Mouse (Mus musculus): Measurements from ENCODE around the gene Aspg. TPM values are rescaled to one million over a fixed set of nuclear protein-coding genes. Genes with fewer than 3 reads are reported as not detected.

Gene Aspg
- polyA plus RNA-seq, 1 experiment, result 39.2 TPM

DNA sequence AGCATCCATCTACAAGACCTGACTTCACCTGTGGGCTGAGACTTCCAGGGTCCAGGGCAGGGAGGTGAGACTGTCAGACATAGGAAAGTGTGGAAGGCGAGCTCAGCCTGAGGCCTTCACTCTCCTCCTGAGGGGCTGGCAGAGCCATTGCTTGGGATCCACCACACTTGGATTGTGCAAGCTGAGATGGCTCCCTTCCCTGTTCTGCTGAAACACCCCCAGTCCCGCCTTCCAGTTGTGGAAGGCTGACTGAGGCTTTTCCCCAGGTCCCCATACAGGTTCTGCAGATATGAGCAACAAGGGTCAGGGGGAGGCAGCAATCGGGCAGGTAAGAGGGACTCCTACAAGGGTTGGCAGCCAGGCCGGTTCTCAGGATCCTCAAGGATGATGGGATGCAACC, 22.0 kb downstream of the Aspg start:
- Histone ChIP-seq H3K27ac (ENCODE audit: insufficient read depth, low read depth, low read length) (no peak overlapping the region), H3K4me3 (ENCODE audit: insufficient read depth, low read depth, low read length) (no peak overlapping the region), H3K36me3 (ENCODE audit: control insufficient read depth, insufficient read depth, low read length) (no peaks in the 10 kb centered on the region), H3K4me1 (ENCODE audit: control insufficient read depth, insufficient read depth, low read length) (peaks cover 7% of the 10 kb centered on the region; the same call in 1 of the 2 replicates), H3K27me3 (replicated peaks; ENCODE audit: control insufficient read depth, insufficient read depth, low read length) (no peaks in the 10 kb centered on the region)
- TF ChIP-seq CTCF (conservative IDR thresholded peaks at IDR 0.05; ENCODE audit: insufficient read depth, insufficient read length, low read depth, low read length) (no peak), POLR2A (IDR thresholded peaks at IDR 0.05; ENCODE audit: low read depth, low read length) (no peak)
- WGBS, result 95% methylated on average over 4 of the region's 4 CpGs
- DNase-seq, result no peak

DNA sequence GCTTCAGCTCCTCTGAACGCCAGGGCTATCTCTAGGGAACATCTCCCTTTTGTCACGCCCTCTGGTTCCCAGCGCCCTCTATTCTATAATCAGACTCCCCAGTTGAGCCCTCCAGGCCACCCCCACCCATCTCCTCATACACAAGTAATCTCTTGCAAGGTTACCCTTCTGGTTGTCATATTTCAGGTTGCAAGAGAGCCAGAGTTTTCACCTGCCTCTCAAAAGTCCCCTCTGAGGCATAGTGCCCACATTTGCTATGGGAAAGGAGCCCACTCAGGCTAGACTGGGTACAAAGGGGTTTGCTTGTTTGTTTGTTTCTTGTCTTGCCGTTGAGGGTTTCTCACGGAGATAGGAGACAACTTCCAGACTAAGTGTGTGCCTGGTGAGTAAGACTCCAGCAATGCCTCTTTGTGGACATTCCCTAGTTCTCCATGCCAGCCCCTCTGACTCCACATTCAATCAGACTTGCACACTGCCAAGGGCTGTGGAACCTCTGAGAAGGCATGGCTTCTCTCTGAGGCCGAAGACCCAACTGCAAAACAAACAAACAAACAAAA, 22.9 kb downstream of the Aspg start:
- TF ChIP-seq POLR2A (IDR thresholded peaks at IDR 0.05; ENCODE audit: low read depth, low read length) (no peak), CTCF (conservative IDR thresholded peaks at IDR 0.05; ENCODE audit: insufficient read depth, insufficient read length, low read depth, low read length) (no peak)
- Histone ChIP-seq H3K27me3 (replicated peaks; ENCODE audit: control insufficient read depth, insufficient read depth, low read length) (no peaks in the 10 kb centered on the region), H3K27ac (ENCODE audit: insufficient read depth, low read depth, low read length) (peak overlapping the region; percentile 89), H3K4me3 (ENCODE audit: insufficient read depth, low read depth, low read length) (no peak overlapping the region), H3K36me3 (ENCODE audit: control insufficient read depth, insufficient read depth, low read length) (no peaks in the 10 kb centered on the region), H3K4me1 (ENCODE audit: control insufficient read depth, insufficient read depth, low read length) (peaks cover 7% of the 10 kb centered on the region; the same call in 1 of the 2 replicates)
- 64% methylated on average over 6 of the region's 6 CpGs for WGBS
- no peak for DNase-seq

DNA sequence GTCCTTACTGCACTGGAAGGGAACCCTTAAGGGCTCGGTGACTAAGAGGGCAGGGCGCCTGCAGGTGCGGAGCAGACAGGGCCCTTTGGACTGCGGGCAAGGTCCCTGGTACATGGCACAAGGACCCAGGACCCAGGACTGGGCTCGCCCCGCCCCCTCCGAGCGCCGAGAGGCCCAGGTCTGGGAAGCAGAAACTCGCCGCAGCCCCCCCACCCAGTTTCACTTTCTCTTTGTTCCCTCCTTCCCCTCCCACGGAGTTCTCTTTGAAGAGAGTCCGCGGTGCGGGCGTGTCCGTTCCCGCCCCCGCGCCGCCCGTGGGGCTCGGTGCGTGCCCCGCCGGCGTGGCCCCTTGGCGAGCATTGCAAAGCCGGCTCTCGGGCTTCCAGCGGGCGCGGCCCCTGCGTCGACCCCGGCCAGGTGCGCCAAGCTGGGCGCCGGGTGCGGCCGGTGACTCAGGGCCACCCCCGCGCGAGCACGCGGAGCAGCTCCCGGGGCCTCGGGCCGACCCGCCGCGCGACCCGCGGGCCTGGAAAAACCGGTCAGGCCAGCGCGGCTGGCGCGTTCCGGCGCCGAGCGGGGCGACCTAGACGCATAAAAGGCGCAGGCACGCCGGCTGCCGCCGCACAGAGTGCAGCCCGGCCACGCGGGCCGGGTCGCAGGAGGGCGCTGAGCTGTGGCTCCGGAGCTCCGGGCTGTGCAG, 23.8 kb downstream of the Aspg start:
- TF ChIP-seq POLR2A (IDR thresholded peaks at IDR 0.05; ENCODE audit: low read depth, low read length) (no peak), CTCF (conservative IDR thresholded peaks at IDR 0.05; ENCODE audit: insufficient read depth, insufficient read length, low read depth, low read length) (no peak)
- Histone ChIP-seq H3K4me3 (ENCODE audit: insufficient read depth, low read depth, low read length) (peak overlapping the region; percentile 69), H3K36me3 (ENCODE audit: control insufficient read depth, insufficient read depth, low read length) (no peaks in the 10 kb centered on the region), H3K27ac (ENCODE audit: insufficient read depth, low read depth, low read length) (peak overlapping the region; percentile 89), H3K27me3 (replicated peaks; ENCODE audit: control insufficient read depth, insufficient read depth, low read length) (no peaks in the 10 kb centered on the region), H3K4me1 (ENCODE audit: control insufficient read depth, insufficient read depth, low read length) (peaks cover 7% of the 10 kb centered on the region; the same call in 1 of the 2 replicates)
- WGBS, result under 1% methylated on average over 78 of the region's 79 CpGs
- DNase-seq, result peak; percentile 94

DNA sequence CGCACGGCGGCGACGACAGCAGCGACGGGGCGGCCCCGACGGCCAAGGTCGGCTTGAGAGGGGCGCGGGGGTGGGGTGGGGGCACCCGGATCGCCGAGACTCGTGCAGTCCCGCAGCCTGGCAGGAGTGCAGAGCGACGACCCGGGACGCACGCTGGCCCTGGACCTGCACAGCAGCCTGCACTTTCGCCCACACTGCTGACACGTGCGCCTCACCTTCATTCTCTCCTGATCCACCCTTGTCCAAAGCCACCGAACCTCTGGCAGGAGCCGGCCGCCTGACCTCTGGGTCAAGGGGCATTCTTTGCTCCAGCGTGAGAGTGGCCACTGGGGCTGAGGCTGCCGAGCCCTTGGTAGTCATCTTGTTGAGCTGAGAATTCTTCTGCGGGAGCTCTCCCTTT, 24.5 kb downstream of the Aspg start:
- Histone ChIP-seq H3K27ac (ENCODE audit: insufficient read depth, low read depth, low read length) (peak overlapping the region; percentile 89), H3K4me3 (ENCODE audit: insufficient read depth, low read depth, low read length) (peak overlapping the region; percentile 69; the same call in 1 of the 2 replicates), H3K4me1 (ENCODE audit: control insufficient read depth, insufficient read depth, low read length) (peaks cover 7% of the 10 kb centered on the region; the same call in 1 of the 2 replicates), H3K27me3 (replicated peaks; ENCODE audit: control insufficient read depth, insufficient read depth, low read length) (no peaks in the 10 kb centered on the region), H3K36me3 (ENCODE audit: control insufficient read depth, insufficient read depth, low read length) (no peaks in the 10 kb centered on the region)
- TF ChIP-seq POLR2A (IDR thresholded peaks at IDR 0.05; ENCODE audit: low read depth, low read length) (no peak), CTCF (conservative IDR thresholded peaks at IDR 0.05; ENCODE audit: insufficient read depth, insufficient read length, low read depth, low read length) (no peak)
- WGBS, result 12% methylated on average over 32 of the region's 32 CpGs
- peak; percentile 86 for DNase-seq

DNA sequence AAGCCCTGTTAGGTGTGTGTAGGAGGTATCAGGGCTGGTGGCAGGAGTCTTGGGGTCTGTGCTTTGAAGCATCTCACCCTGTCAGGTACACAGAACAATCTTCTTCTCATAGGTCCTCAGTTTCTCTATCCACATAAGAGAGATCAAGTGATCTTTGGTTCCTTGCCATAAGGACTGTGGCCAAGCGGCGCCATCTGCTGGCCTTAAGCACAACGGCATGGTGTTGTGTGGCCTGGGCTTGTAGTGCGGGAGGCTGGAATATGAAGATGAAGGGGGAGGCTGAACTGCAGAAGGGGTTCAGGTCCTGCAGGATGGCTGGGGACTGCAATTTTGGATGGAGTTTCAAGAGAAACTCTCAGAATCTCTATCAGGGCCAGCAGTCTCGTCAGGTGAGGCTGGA, 33.8 kb downstream of the Aspg start:
- 8% methylated on average over 5 of the region's 5 CpGs for WGBS
- TF ChIP-seq CTCF (conservative IDR thresholded peaks at IDR 0.05; ENCODE audit: insufficient read depth, insufficient read length, low read depth, low read length), result peak; percentile 97
- no peak for TF ChIP-seq POLR2A (IDR thresholded peaks at IDR 0.05; ENCODE audit: low read depth, low read length)
- H3K27ac ChIP-seq (ENCODE audit: insufficient read depth, low read depth, low read length), result no peak overlapping the region
- no peaks in the 10 kb centered on the region for H3K36me3 ChIP-seq (ENCODE audit: control insufficient read depth, insufficient read depth, low read length)
- DNase-seq, result peak; percentile 69
- H3K4me1 ChIP-seq (ENCODE audit: control insufficient read depth, insufficient read depth, low read length), result no peaks in the 10 kb centered on the region
- no peak overlapping the region for H3K4me3 ChIP-seq (ENCODE audit: insufficient read depth, low read depth, low read length)
- H3K27me3 ChIP-seq (replicated peaks; ENCODE audit: control insufficient read depth, insufficient read depth, low read length), result no peaks in the 10 kb centered on the region; the same call in 1 of the 2 replicates

DNA sequence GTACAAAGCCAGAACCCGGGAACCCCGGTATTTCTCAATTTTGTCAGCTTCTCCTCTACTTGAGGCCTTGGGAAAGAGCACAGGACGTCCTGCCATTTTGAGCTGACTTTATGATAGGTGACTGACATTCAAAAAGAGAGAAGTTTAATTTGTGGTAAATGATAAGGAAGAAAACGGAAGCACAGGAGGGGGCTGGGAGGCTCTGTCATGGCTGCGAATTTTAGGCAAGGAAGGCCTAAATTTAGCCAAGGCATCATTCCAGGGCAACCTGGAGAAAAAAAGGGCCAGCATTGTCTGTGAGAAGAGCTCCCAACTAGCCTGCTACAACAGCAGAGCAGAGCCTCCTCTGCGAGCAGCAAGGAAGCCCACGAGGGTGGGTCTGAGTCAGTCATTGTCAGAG, 34.3 kb downstream of the Aspg start:
- WGBS, result 57% methylated on average over 7 of the region's 7 CpGs
- Histone ChIP-seq H3K27ac (ENCODE audit: insufficient read depth, low read depth, low read length) (no peak overlapping the region), H3K27me3 (replicated peaks; ENCODE audit: control insufficient read depth, insufficient read depth, low read length) (no peaks in the 10 kb centered on the region; the same call in 1 of the 2 replicates), H3K4me3 (ENCODE audit: insufficient read depth, low read depth, low read length) (no peak overlapping the region), H3K36me3 (ENCODE audit: control insufficient read depth, insufficient read depth, low read length) (no peaks in the 10 kb centered on the region), H3K4me1 (ENCODE audit: control insufficient read depth, insufficient read depth, low read length) (no peaks in the 10 kb centered on the region)
- TF ChIP-seq CTCF (conservative IDR thresholded peaks at IDR 0.05; ENCODE audit: insufficient read depth, insufficient read length, low read depth, low read length), result no peak
- TF ChIP-seq POLR2A (IDR thresholded peaks at IDR 0.05; ENCODE audit: low read depth, low read length), result no peak
- DNase-seq, result no peak

DNA sequence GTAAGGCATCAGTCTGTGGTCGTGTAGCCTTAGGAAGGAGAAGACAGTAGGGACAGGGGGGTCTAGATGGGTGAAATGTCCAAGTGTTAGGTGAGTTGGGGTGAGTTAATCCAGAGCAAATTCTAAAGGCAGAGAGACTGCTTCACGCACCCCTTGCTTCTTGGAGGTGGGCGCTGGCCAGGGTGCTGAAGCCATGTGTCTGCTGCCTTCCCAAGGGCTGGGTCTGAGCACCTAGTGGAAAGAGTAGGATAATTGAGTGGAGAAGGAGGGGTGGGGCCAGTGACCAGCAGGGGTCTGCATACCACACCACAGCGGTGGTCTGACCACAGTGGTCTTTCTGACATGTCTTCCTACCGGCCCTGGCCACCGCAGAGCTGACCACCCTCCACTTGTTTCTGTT, 34.8 kb downstream of the Aspg start:
- Histone ChIP-seq H3K4me1 (ENCODE audit: control insufficient read depth, insufficient read depth, low read length) (no peaks in the 10 kb centered on the region), H3K4me3 (ENCODE audit: insufficient read depth, low read depth, low read length) (no peak overlapping the region), H3K27me3 (replicated peaks; ENCODE audit: control insufficient read depth, insufficient read depth, low read length) (no peaks in the 10 kb centered on the region; the same call in 1 of the 2 replicates), H3K27ac (ENCODE audit: insufficient read depth, low read depth, low read length) (no peak overlapping the region), H3K36me3 (ENCODE audit: control insufficient read depth, insufficient read depth, low read length) (no peaks in the 10 kb centered on the region)
- no peak for TF ChIP-seq CTCF (conservative IDR thresholded peaks at IDR 0.05; ENCODE audit: insufficient read depth, insufficient read length, low read depth, low read length)
- TF ChIP-seq POLR2A (IDR thresholded peaks at IDR 0.05; ENCODE audit: low read depth, low read length), result no peak
- WGBS, result 7% methylated on average over 6 of the region's 6 CpGs
- peak; percentile 45 for DNase-seq
